Mouse (Mus musculus): ENCODE measurements around the gene Slc12a8. TPM values are rescaled to one million over a fixed set of nuclear protein-coding genes. Genes with fewer than 3 reads are reported as not detected.

Slc12a8 gene
- polyA plus RNA-seq, 1 experiment from 2014 or later: 0.93 TPM

DNA sequence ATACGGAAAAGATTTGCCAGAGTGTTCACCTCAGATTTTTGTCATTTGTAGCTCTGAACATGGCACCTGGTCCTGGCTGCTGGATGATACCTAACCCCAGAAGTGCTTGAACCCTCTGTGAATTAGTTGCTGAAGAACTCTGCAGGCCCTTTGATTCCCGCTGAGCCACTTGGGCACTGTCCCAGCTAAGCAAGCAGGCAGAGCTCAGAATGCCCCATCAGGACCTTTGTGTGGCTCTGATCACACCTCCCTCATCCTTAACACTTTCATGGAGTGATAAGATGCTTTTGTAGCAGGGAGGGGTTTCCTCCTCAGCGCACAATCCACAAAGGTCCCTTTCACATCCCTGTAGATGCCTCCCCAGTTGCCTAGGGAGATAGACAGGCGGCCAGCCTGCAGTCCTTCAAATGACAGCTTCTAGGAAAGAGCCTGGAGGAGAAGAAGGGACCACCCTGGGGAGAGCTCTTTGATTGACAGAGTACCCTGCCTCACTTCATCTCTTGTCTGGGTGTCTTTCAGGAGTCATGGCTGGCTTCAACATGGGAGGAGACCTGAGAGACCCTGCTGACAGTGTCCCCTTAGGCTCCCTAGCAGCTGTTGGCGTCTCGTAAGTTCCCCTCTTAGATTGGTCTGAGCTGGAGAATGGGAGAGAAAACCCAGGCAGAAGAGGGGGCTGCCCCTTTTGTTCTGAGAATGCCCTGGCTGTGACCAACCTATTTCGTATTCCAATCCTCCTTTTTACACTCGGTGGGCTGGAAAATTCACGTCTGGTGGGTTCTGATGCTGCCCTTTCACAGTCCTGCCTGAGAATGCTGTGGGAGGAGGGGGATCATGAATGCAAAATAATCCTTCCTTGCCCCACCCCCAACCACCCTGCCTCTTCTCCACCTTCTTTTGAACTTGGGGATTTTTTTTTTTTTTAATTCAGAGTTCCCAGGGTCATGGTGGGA lies 88.8 kb downstream of the Slc12a8 start:
- Histone ChIP-seq H3K4me2 (replicated peaks) (no peak overlapping the region), H3K27me3 (no peaks in the 10 kb centered on the region), H3K36me3 (no peaks in the 10 kb centered on the region), H3K9ac (no peak overlapping the region), H3K27ac (no peak overlapping the region), H3K9me3 (no peaks in the 10 kb centered on the region), H3K4me1 (0 out of 2 replicates have a peak, but pooled peaks cover 3% of the 10 kb centered on the region), H3K4me3 (no peak overlapping the region)
- ATAC-seq (ENCODE audit: low FRiP score, low read depth): no peak
- 47% methylated on average over 9 of the region's 9 CpGs for WGBS

DNA sequence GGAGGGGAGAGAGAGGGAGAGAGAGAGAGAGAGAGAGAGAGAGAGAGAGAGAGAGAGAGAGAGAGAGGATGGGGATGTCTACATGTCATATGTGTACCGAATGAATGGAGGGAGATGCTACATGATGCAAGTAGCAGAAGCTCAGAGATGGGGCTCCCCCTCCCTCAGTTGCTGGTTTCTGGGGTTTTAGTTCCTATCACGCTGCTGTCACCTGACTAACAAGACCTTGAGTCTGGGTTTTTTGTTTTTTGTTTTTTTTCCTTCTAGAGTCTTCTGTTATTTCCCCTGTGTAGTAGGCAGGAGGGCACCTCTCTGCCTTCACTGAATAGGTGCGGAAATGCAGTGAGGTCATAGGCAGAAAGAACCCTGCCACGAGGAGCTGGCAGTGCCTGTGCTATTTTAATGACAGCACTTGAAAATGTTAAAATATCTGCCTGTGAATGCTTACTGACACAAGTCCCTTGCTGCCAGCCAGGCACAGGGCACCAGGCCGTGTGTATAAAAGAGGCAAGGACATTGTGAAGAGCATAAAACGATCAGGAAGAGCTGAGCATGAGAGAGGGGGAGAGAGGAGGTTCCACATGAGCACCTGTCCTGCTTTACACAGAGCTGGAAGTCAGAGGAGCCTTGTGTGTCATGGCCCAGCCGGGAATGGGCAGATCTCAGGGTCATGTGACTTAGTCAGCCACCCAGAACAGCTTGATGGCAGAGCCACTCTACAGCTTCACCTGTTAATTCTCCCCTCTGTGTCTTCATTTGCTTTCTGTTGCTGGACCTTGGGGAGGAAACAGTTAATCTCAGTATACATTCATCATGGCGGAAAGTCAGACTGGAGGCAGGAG lies 89.8 kb downstream of the Slc12a8 start:
- Histone ChIP-seq H3K4me1 (0 out of 2 replicates have a peak, but pooled peaks cover 3% of the 10 kb centered on the region), H3K27ac (no peak overlapping the region), H3K9me3 (no peaks in the 10 kb centered on the region), H3K27me3 (no peaks in the 10 kb centered on the region), H3K9ac (no peak overlapping the region), H3K4me2 (replicated peaks) (no peak overlapping the region), H3K4me3 (no peak overlapping the region), H3K36me3 (no peaks in the 10 kb centered on the region)
- WGBS: 68% methylated on average over 8 of the region's 8 CpGs
- ATAC-seq (ENCODE audit: low FRiP score, low read depth): no peak

DNA sequence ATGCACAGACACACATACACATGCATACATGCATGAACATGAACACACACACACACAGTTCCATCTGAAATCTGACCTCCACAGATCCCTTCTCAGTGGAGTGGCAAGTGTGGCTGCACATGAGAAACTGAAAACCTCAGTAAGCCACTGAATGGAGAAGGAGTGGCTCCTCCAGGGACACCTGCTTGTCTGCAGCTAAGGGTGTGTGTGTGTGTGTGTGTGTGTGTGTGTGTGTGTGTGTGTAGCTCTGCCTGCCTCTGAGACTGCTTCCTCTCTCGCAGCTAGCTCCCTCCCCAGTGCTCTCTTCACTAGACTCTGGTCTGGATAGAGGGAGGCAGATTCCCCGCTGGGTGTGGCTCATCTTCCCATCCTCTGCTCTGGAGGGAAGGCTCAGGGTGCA lies 92.4 kb downstream of the Slc12a8 start:
- Histone ChIP-seq H3K4me3 (no peak overlapping the region), H3K36me3 (no peaks in the 10 kb centered on the region), H3K27me3 (no peaks in the 10 kb centered on the region), H3K4me1 (0 out of 2 replicates have a peak, but pooled peaks cover 3% of the 10 kb centered on the region), H3K27ac (no peak overlapping the region), H3K9ac (no peak overlapping the region), H3K4me2 (replicated peaks) (no peak overlapping the region), H3K9me3 (no peaks in the 10 kb centered on the region)
- ATAC-seq (ENCODE audit: low FRiP score, low read depth): no peak
- WGBS: 60% methylated on average over 2 of the region's 2 CpGs

DNA sequence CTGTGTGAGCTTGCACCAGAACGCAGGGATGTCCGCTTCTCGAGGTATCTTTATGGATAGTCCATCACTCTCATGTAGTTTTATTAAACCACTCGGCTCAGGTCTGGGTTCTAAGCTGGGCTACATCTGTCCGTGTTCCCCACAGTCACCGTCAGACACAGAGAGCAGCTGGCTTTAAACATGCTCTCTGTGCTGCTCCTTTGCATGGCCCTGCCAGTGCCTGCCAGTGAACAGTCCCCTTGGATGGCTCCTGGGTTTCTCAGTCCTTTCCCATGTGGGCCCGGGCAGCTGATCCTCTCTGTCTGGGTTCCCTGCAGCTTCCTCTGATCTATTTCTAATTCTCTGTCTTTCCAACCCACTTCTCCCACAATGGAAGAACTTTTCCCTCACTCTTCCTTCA lies 93.3 kb downstream of the Slc12a8 start:
- Histone ChIP-seq H3K4me3 (no peak overlapping the region), H3K9ac (no peak overlapping the region), H3K27ac (no peak overlapping the region), H3K36me3 (no peaks in the 10 kb centered on the region), H3K4me1 (0 out of 2 replicates have a peak, but pooled peaks cover 3% of the 10 kb centered on the region), H3K27me3 (no peaks in the 10 kb centered on the region), H3K9me3 (no peaks in the 10 kb centered on the region), H3K4me2 (replicated peaks) (no peak overlapping the region)
- ATAC-seq (ENCODE audit: low FRiP score, low read depth): no peak
- WGBS: 85% methylated on average over 7 of the region's 7 CpGs

DNA sequence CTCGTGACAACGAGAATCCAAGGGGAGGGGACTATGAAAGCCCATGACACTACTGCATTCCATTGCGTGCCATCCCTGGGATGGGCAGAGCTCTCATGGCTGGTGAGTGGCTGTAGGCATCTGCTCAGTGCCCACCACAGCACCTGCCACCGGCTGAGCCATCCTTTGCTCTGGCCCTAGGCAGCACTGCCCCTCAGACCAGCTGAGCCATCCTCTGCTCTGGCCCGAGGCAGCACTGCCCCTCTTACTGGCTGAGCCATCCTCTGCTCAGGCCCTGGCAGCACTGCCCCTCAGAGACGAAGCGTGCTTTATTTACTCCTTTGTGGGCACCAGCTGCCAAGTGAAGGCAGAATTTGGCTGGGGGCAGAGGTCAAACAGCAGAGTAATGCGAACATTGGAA lies 94.2 kb downstream of the Slc12a8 start:
- 79% methylated on average over 8 of the region's 8 CpGs for WGBS
- H3K9ac ChIP-seq: no peak overlapping the region
- H3K4me2 ChIP-seq (replicated peaks): no peak overlapping the region
- no peak overlapping the region for H3K4me3 ChIP-seq
- no peaks in the 10 kb centered on the region for H3K36me3 ChIP-seq
- 0 out of 2 replicates have a peak, but pooled peaks cover 3% of the 10 kb centered on the region for H3K4me1 ChIP-seq
- ATAC-seq (ENCODE audit: low FRiP score, low read depth): no peak
- no peaks in the 10 kb centered on the region for H3K9me3 ChIP-seq
- no peaks in the 10 kb centered on the region for H3K27me3 ChIP-seq
- H3K27ac ChIP-seq: no peak overlapping the region

DNA sequence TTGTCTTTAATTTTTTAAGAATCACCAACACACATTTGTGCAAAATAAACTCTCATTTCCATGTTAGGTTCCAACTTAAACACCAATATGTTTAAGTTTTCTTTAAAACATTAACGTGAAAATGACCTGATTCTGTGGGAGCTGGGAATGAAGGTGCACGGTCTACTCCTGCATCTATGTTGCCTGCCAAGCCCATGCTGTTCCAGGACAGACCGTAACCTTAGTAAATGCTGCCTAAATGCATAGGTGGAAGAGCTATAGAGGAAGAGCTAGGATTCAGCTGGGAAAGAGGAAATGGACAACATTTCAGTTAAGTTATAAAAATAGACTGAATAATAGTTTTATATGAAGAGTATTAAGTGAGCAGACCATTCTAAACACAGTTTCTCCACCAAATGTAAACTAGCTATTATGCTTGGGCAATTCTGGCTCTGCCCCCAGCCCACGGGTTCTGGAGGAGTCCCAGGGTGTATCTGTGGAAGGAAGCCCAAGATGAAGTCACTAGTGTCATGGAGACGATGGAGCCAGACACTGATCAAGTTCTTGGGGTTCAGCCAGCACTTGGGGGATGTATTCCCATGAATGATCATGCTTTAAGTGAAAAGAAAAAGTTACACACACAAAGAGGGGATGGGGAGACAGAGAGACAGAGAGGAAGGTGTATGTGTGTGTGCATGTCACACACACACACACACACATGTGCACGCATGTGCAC lies 95.1 kb downstream of the Slc12a8 start:
- WGBS: 81% methylated on average over 6 of the region's 6 CpGs
- 0 out of 2 replicates have a peak, but pooled peaks cover 3% of the 10 kb centered on the region for H3K4me1 ChIP-seq
- H3K27me3 ChIP-seq: no peaks in the 10 kb centered on the region
- no peaks in the 10 kb centered on the region for H3K9me3 ChIP-seq
- no peak overlapping the region for H3K4me3 ChIP-seq
- ATAC-seq (ENCODE audit: low FRiP score, low read depth): no peak
- H3K27ac ChIP-seq: no peak overlapping the region
- no peak overlapping the region for H3K9ac ChIP-seq
- no peaks in the 10 kb centered on the region for H3K36me3 ChIP-seq
- no peak overlapping the region for H3K4me2 ChIP-seq (replicated peaks)

DNA sequence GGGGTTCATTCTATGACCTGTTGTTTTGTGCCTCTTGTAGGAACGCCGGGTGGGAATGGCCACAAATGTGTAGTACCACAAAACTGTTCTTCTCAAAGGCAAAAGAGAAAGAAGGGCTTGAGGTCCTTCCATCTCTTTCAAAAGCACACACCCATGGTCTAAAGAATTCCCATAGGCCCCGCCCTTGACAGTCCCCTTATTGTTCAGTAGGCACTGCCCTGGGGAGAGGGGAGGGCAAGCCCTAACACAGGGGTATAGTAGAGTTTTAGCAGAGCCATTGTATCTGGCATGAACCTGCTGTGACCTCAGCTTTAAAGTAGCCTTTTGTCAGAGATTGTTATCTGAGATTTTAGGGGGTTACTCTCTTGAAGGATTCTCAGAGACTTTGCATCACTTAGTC lies 98.9 kb downstream of the Slc12a8 start:
- ATAC-seq (ENCODE audit: low FRiP score, low read depth): no peak
- Histone ChIP-seq H3K9ac (no peak overlapping the region), H3K4me1 (no peaks in the 10 kb centered on the region), H3K36me3 (no peaks in the 10 kb centered on the region), H3K4me3 (no peak overlapping the region), H3K27ac (no peak overlapping the region), H3K9me3 (no peaks in the 10 kb centered on the region), H3K27me3 (no peaks in the 10 kb centered on the region), H3K4me2 (replicated peaks) (no peak overlapping the region)
- WGBS: 86% methylated on average over 3 of the region's 3 CpGs

DNA sequence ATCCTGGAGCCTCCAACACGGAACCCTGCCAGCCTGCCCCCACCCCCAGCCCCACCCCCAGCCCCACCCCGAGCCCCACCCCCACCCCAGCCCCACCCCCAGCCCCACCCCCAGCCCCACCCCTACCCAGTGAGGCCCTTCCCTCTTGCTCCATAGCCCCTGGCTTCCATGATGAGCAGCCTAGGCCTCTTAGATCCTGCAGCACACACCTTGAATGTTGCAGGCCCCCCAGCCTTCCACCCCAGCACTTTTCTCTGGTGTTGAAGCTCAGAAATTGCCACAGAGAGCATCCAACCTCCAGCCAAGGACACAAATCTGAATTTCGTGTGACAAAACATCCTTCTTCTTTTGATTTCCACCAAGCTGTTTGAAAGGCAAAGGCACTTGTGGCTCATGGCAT lies 104.7 kb downstream of the Slc12a8 start:
- no peaks in the 10 kb centered on the region for H3K9me3 ChIP-seq
- no peak overlapping the region for H3K9ac ChIP-seq
- H3K4me1 ChIP-seq: no peaks in the 10 kb centered on the region
- H3K4me3 ChIP-seq: no peak overlapping the region
- 60% methylated on average over 2 of the region's 3 CpGs for WGBS
- no peak for ATAC-seq (ENCODE audit: low FRiP score, low read depth)
- H3K27me3 ChIP-seq: no peaks in the 10 kb centered on the region
- H3K4me2 ChIP-seq (replicated peaks): no peak overlapping the region
- no peaks in the 10 kb centered on the region for H3K36me3 ChIP-seq
- no peak overlapping the region for H3K27ac ChIP-seq

DNA sequence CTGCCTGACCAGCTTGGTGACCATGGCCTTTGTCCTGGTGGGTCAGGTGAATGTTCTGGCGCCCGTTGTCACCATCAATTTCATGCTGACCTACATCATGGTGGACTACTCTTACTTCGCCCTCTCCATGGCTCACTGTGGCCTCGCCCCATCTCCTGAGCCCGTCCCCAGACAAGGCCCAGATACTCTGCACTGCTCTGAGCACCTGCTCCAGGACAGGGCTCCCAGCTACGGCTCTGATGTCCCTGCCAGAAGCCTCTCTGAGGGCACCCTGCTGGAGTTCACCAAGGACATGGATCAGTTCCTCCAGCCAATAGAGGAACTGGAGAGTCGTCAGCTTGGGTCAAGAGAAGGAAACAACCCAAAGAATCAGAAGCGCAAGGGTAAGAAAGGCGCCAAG lies 107.5 kb downstream of the Slc12a8 start:
- H3K4me2 ChIP-seq (replicated peaks): no peak overlapping the region
- H3K4me1 ChIP-seq: no peaks in the 10 kb centered on the region
- no peak overlapping the region for H3K4me3 ChIP-seq
- no peaks in the 10 kb centered on the region for H3K27me3 ChIP-seq
- H3K9me3 ChIP-seq: no peaks in the 10 kb centered on the region
- no peak overlapping the region for H3K27ac ChIP-seq
- ATAC-seq (ENCODE audit: low FRiP score, low read depth): no peak
- H3K36me3 ChIP-seq: no peaks in the 10 kb centered on the region
- 93% methylated on average over 9 of the region's 9 CpGs for WGBS
- H3K9ac ChIP-seq: no peak overlapping the region

DNA sequence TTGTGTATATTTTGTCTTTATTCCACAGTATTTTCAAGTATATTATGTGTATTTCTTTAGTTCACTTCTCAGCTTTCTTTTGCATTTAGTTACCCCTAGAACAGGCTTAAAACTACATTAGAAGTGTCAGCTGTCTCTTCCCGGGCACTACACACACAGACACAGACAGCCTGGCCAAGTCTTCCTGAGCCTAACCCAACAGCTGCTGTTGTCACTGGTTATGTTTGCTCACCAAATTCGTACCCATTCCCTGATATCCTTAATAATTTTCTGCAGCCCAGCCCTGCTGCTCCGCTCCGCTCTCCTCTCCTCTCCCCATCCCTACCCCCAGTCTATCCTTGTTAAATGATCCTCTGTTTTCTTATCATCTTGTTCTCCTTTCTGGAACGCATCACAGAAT lies 112.4 kb downstream of the Slc12a8 start:
- Histone ChIP-seq H3K9me3 (no peaks in the 10 kb centered on the region), H3K27ac (no peak overlapping the region), H3K36me3 (no peaks in the 10 kb centered on the region), H3K4me3 (no peak overlapping the region), H3K4me2 (replicated peaks) (no peak overlapping the region), H3K9ac (no peak overlapping the region), H3K4me1 (no peaks in the 10 kb centered on the region), H3K27me3 (no peaks in the 10 kb centered on the region)
- WGBS: 84% methylated on average over 5 of the region's 5 CpGs
- ATAC-seq (ENCODE audit: low FRiP score, low read depth): no peak

DNA sequence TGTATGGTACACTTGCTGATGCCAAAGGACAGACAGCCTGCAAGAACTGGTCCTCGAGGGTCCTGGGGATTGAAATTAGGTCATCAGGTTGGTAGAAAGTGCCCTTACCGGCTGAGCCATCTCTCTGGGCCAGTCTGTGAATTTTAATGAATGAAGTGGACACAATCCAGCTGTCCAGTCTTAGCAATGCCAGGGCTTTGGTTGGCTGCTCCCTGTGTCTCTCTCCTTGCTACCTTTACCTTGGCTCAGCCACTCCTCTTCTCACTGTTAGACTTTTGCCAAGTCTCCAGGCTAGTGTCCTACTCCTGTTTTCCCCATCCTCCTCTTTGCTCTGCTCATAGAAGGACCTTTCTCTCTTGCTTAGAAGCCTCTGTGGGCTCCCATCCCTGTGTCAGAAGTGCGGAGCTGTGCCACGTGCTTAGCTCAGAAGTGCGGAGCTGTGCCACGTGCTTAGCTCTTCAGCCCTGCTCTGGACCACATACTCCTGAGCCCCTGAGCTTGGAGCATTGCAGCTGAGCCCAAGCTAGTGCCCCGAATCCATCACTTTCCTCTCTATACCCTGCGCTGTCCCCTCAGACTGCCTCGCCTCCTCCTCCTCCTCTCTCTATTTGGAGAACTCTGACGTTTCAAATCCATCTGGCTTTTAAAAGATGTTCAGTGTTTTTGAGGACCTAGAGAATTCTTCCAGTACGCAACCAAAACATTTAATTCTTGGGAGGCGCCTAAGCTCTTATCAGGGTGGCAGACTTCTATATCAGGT lies 118.9 kb downstream of the Slc12a8 start:
- Histone ChIP-seq H3K4me2 (replicated peaks) (no peak overlapping the region), H3K27me3 (no peaks in the 10 kb centered on the region), H3K36me3 (no peaks in the 10 kb centered on the region), H3K4me3 (no peak overlapping the region), H3K27ac (no peak overlapping the region), H3K9ac (no peak overlapping the region), H3K9me3 (no peaks in the 10 kb centered on the region), H3K4me1 (no peaks in the 10 kb centered on the region)
- no peak for ATAC-seq (ENCODE audit: low FRiP score, low read depth)
- WGBS: 80% methylated on average over 12 of the region's 12 CpGs
